ENCODE assay signal across 21 mouse cellular contexts in genomic region chr1:161057164-161057563, GRCm38 (mm10). TPM values are rescaled to one million over a fixed set of nuclear protein-coding genes. Genes with fewer than 3 reads are reported as not detected.
DNase-seq lines count a peak whose midpoint lies in the region; ATAC-seq and TF ChIP-seq lines count a peak whose summit lies in the region.
"Had no signal": no experiment of that assay in that cellular context is flagged by ENCODE, and none has a peak within 500 bp of the region (broad histone marks: within the 10 kb centered on the region; RNA-seq: fewer than 3 reads in every experiment).

No protein-coding gene starts in this region.

- no peak overlapping the region for H3K4me3 ChIP-seq in MEL (ENCODE audit: control insufficient read depth in 1 of 2, insufficient read depth in 1 of 2, low read depth in 2 of 2, low read length in 2 of 2)
- no peak overlapping the region for H3K4me3 ChIP-seq in intestine, postnatal 0 days (ENCODE audit: low read depth, low read length)
- no peak overlapping the region for H3K4me3 ChIP-seq in kidney, embryonic 16.5 days (ENCODE audit: low read length)

- no peak for TF ChIP-seq POLR2A in MEL (IDR thresholded peaks at IDR 0.05; ENCODE audit: control insufficient read depth in 1 of 2, insufficient read depth in 1 of 2, low read depth in 1 of 2, low read length in 2 of 2, poor library complexity in 1 of 2)

- H3K9ac ChIP-seq in MEL (ENCODE audit: control insufficient read depth, low read depth, low read length, poor library complexity, severe bottlenecking) = no peak overlapping the region
- no peak overlapping the region for H3K9ac ChIP-seq in intestine, postnatal 0 days (ENCODE audit: low read depth, low read length)
- no peak overlapping the region for H3K9ac ChIP-seq in kidney, embryonic 16.5 days (replicated peaks; ENCODE audit: low read length)

- no peak for TF ChIP-seq EP300 in MEL (IDR thresholded peaks at IDR 0.05; ENCODE audit: low read depth in 1 of 2, low read length in 2 of 2)

- TF ChIP-seq CTCF in MEL (IDR thresholded peaks at IDR 0.05 in 2 of 3, conservative IDR thresholded peaks at IDR 0.05 in 1 of 3; ENCODE audit: control insufficient read depth in 1 of 3, insufficient read depth in 1 of 3, low read depth in 2 of 3, low read length in 3 of 3, poor library complexity in 1 of 3, severe bottlenecking in 1 of 3) = no peak
- no peak for TF ChIP-seq CTCF in intestine, postnatal 0 days (IDR thresholded peaks at IDR 0.05; ENCODE audit: low read depth)

- no peak for TF ChIP-seq RAD21 in MEL (IDR thresholded peaks at IDR 0.05; ENCODE audit: low read depth, low read length)

- peaks cover 0 to 2% of the 10 kb centered on the region in 2 experiments; a peak in 2 of 4 replicates for H3K4me1 ChIP-seq in MEL (ENCODE audit: control insufficient read depth in 1 of 2, insufficient read depth in 2 of 2, low read length in 2 of 2)
- no peaks in the 10 kb centered on the region for H3K4me1 ChIP-seq in intestine, postnatal 0 days (replicated peaks; ENCODE audit: control insufficient read depth, insufficient read depth, low read length)
- no peaks in the 10 kb centered on the region for H3K4me1 ChIP-seq in kidney, embryonic 16.5 days (ENCODE audit: insufficient read depth, low read length)

- no peaks in the 10 kb centered on the region for H3K9me3 ChIP-seq in MEL (replicated peaks; ENCODE audit: insufficient read depth, low read length)
- H3K9me3 ChIP-seq in intestine, postnatal 0 days (ENCODE audit: control insufficient read depth) = no peaks in the 10 kb centered on the region
- H3K9me3 ChIP-seq in kidney, embryonic 16.5 days (ENCODE audit: low read length) = no peaks in the 10 kb centered on the region
- H3K9me3 ChIP-seq: G1E had no signal

- no peaks in the 10 kb centered on the region for H3K79me2 ChIP-seq in MEL (ENCODE audit: control insufficient read depth, insufficient read depth, low read length, poor library complexity)

- 94% methylated on average over 1 of the region's 1 CpGs for WGBS in intestine, postnatal 0 days
- WGBS in kidney, embryonic 16.5 days = 95% methylated on average over 1 of the region's 1 CpGs

- H3K36me3 ChIP-seq in MEL (ENCODE audit: control insufficient read depth in 1 of 2, insufficient read depth in 2 of 2, low read length in 2 of 2) = peaks cover 5% of the 10 kb centered on the region in 2 experiments
- peaks cover 17% of the 10 kb centered on the region for H3K36me3 ChIP-seq in intestine, postnatal 0 days (ENCODE audit: control insufficient read depth, insufficient read depth)
- H3K36me3 ChIP-seq in kidney, embryonic 16.5 days (ENCODE audit: insufficient read depth, low read length) = peaks cover 20% of the 10 kb centered on the region

- H3K4me2 ChIP-seq in intestine, postnatal 0 days (replicated peaks; ENCODE audit: low read depth) = no peak overlapping the region
- no peak overlapping the region for H3K4me2 ChIP-seq in kidney, embryonic 16.5 days (replicated peaks; ENCODE audit: low read depth, low read length)

- ATAC-seq in intestine, postnatal 0 days = no peak
- ATAC-seq in kidney, embryonic 16.5 days (ENCODE audit: low FRiP score, low TSS enrichment) = no peak
- ATAC-seq: activated CD4-positive, CD25-positive, alpha-beta regulatory T cell, adult 4 months; CD4-positive, CD25-positive, alpha-beta regulatory T cell, adult 4 months; Patski had no signal

- no peak overlapping the region for H3K27ac ChIP-seq in MEL (ENCODE audit: control insufficient read depth, low read depth, low read length)
- no peak overlapping the region for H3K27ac ChIP-seq in intestine, postnatal 0 days (ENCODE audit: low read depth, low read length)
- no peak overlapping the region for H3K27ac ChIP-seq in kidney, embryonic 16.5 days (ENCODE audit: low read length)

- no peaks in the 10 kb centered on the region for H3K27me3 ChIP-seq in MEL (ENCODE audit: control insufficient read depth in 1 of 2, insufficient read depth in 2 of 2, low read length in 2 of 2)
- no peaks in the 10 kb centered on the region for H3K27me3 ChIP-seq in intestine, postnatal 0 days (replicated peaks; ENCODE audit: control insufficient read depth, insufficient read depth, low read length)
- H3K27me3 ChIP-seq in kidney, embryonic 16.5 days (ENCODE audit: insufficient read depth, low read length) = no peaks in the 10 kb centered on the region
- H3K27me3 ChIP-seq: CH12.LX, Patski had no signal

- DNase-seq in MEL (ENCODE audit: low read depth, low spot score) (peak; percentile 39), MEL-GATA-1-ER (ENCODE audit: extremely low read depth, low read depth) (peak; percentile 24)
- DNase-seq: adrenal gland, adult 2 months; adrenal gland, adult 8-10 months; adrenal gland, postnatal 10 days; adrenal gland, postnatal 14 days; adrenal gland, postnatal 25 days; adrenal gland, postnatal 36 days; B cell, adult 2 months; cerebellum, adult 11 months; cerebellum, adult 11-12 months; cerebellum, adult 18-20 months; cerebellum, adult 2 months; cerebellum, adult 8-10 months had no signal

TF ChIP-seq in MEL, 35 proteins besides CTCF, POLR2A, EP300 and RAD21:
- TF ChIP-seq GATA1 (IDR thresholded peaks at IDR 0.05; ENCODE audit: low read depth, low read length) = peak; percentile 74
- TF ChIP-seq GABPA (IDR thresholded peaks at IDR 0.05; ENCODE audit: low read depth, low read length) = no peak
- TF ChIP-seq NRF1 (IDR thresholded peaks at IDR 0.05; ENCODE audit: insufficient read depth, low read depth, low read length, poor library complexity, severe bottlenecking) = no peak
- no peak for TF ChIP-seq MAX (IDR thresholded peaks at IDR 0.05; ENCODE audit: low read length)
- TF ChIP-seq ZNF384 (IDR thresholded peaks at IDR 0.05; ENCODE audit: low read depth, low read length) = peak; percentile 91

RNA-seq across cellular contexts. Expression of gene Dars2, which starts 13.3 kb away (rescaled TPM):
- 53.1 and 66.2 TPM in 2 replicates for total RNA-seq in MEL (2012; rRNA removed)
- polyA plus RNA-seq in MEL (2012; ENCODE audit: insufficient read depth in 1 of 2, insufficient read length in 2 of 2, low read depth in 1 of 2, low replicate concordance in 2 of 2, missing spikeins in 1 of 2) = 10 to 100 TPM in 1 of 2 experiments, not detected in 1; 83.6 TPM
- 14.7 and 15.3 TPM in 2 replicates for polyA plus RNA-seq in intestine, postnatal 0 days (2015; fragmentation: Nextera tagmentation; extraction: Ambion mirVana)
- polyA plus RNA-seq in kidney, embryonic 16.5 days (2015; fragmentation: Nextera tagmentation; extraction: Ambion mirVana) = 37.8 and 40.2 TPM in 2 replicates

RNA-seq across cellular contexts. Expression of gene Cenpl, which starts 13.3 kb away (rescaled TPM):
- total RNA-seq in MEL (2012; rRNA removed) = 6.2 and 6.3 TPM in 2 replicates
- 10 to 100 TPM in 1 of 2 experiments, not detected in 1; 16.9 TPM for polyA plus RNA-seq in MEL (2012; ENCODE audit: insufficient read depth in 1 of 2, insufficient read length in 2 of 2, low read depth in 1 of 2, low replicate concordance in 2 of 2, missing spikeins in 1 of 2)
- polyA plus RNA-seq in intestine, postnatal 0 days (2015; fragmentation: Nextera tagmentation; extraction: Ambion mirVana) = 10.0 and 11.0 TPM in 2 replicates
- polyA plus RNA-seq in kidney, embryonic 16.5 days (2015; fragmentation: Nextera tagmentation; extraction: Ambion mirVana) = 29.9 and 32.8 TPM in 2 replicates

RNA-seq across cellular contexts. Expression of gene Zbtb37, which starts 22.5 kb away (rescaled TPM):
- total RNA-seq in MEL (2012; rRNA removed) = 5.2 and 5.7 TPM in 2 replicates
- polyA plus RNA-seq in MEL (2012; ENCODE audit: insufficient read depth in 1 of 2, insufficient read length in 2 of 2, low read depth in 1 of 2, low replicate concordance in 2 of 2, missing spikeins in 1 of 2) = 1 to 10 TPM in 1 of 2 experiments, not detected in 1; 4.2 TPM
- polyA plus RNA-seq in intestine, postnatal 0 days (2015; fragmentation: Nextera tagmentation; extraction: Ambion mirVana) = 2.0 and 4.0 TPM in 2 replicates
- polyA plus RNA-seq in kidney, embryonic 16.5 days (2015; fragmentation: Nextera tagmentation; extraction: Ambion mirVana) = 7.8 and 8.8 TPM in 2 replicates
